Mouse (Mus musculus) spleen, adult 2 months (tissue): ENCODE measurements around the gene Slc5a5. TPM values are rescaled to one million over a fixed set of nuclear protein-coding genes. Genes with fewer than 3 reads are reported as not detected.

Experiments used
- DNase-seq, 2 experiments: peaks; one replicate each; pipeline versions ENCODE4 v3.0.0 to v3.0.0-alpha.2; 2012 to 2021; ENCODE audit warnings: low spot score in 2 of 2, low read depth in 1 of 2
- H3K27ac ChIP-seq: fragments of 200-500 bp; 2 replicates; pipeline ENCODE4 v1.5.1; 2012; ENCODE audit warnings: low read length, inconsistent platforms; ENCODE audit not compliant: insufficient read depth
- H3K27me3 ChIP-seq: fragments of 200-500 bp; 2 replicates; pipeline ENCODE4 v1.6.1; 2012; ENCODE audit warnings: mild to moderate bottlenecking, moderate library complexity, low read length, inconsistent platforms; ENCODE audit not compliant: control insufficient read depth, insufficient read depth
- H3K36me3 ChIP-seq: fragments of 200-500 bp; 2 replicates; pipeline ENCODE4 v1.6.1; 2012; ENCODE audit warnings: mild to moderate bottlenecking, low read length, inconsistent platforms; ENCODE audit not compliant: control insufficient read depth, insufficient read depth
- H3K4me1 ChIP-seq: fragments of 200-500 bp; 2 replicates; pipeline ENCODE4 v1.6.1; 2011; ENCODE audit warnings: inconsistent platforms; ENCODE audit not compliant: control insufficient read depth, insufficient read depth, insufficient read length
- H3K4me3 ChIP-seq: fragments of 200-500 bp; 2 replicates; pipeline ENCODE4 v1.5.1; 2011; ENCODE audit warnings: mild to moderate bottlenecking, inconsistent platforms; ENCODE audit not compliant: insufficient read depth, insufficient read length; ENCODE audit errors: extremely low read depth
- CTCF ChIP-seq: fragments of 200-500 bp; IDR thresholded peaks from 2 replicates; pipeline ENCODE4 v1.5.1; 2011; ENCODE audit warnings: mild to moderate bottlenecking, inconsistent platforms; ENCODE audit not compliant: insufficient read depth, insufficient read length, insufficient replicate concordance; ENCODE audit errors: extremely low read depth
- POLR2A ChIP-seq: fragments of 200-500 bp; IDR thresholded peaks from 2 replicates; pipeline ENCODE4 v1.6.1; 2011; ENCODE audit warnings: low read depth, low read length, inconsistent platforms
- WGBS: fragments of 180-500 bp; shearing (Covaris S2); methylation state at CpG from one replicate; pipeline ENCODE4 v1.1.7; 2018; 5-methylcytosine and 5-hydroxymethylcytosine counted together
- polyA plus RNA-seq: library from polyadenylated mRNA; depleted of rRNA; stranded (reverse); fragments of >200 nt; gene quantifications from 2 replicates; pipeline ENCODE4 v1.2.3, GENCODE M21; 2012

The Slc5a5 gene
- polyA plus RNA-seq, 1 experiment, result 1.0 TPM

- no peak for DNase-seq
- no peak for TF ChIP-seq CTCF
- TF ChIP-seq POLR2A, result no peak
- Histone ChIP-seq H3K27me3 (no peaks in the 10 kb centered on the region), H3K4me1 (peaks cover 2% of the 10 kb centered on the region; the same call in 1 of the 2 replicates), H3K4me3 (no peak overlapping the region), H3K36me3 (no peaks in the 10 kb centered on the region), H3K27ac (no peak overlapping the region)
- WGBS, result 49% methylated on average over 11 of the region's 11 CpGs
These were observed 12.0 kb downstream of the Slc5a5 start for GRCm38 (mm10) chr8:70880546-70880945.

DNA sequence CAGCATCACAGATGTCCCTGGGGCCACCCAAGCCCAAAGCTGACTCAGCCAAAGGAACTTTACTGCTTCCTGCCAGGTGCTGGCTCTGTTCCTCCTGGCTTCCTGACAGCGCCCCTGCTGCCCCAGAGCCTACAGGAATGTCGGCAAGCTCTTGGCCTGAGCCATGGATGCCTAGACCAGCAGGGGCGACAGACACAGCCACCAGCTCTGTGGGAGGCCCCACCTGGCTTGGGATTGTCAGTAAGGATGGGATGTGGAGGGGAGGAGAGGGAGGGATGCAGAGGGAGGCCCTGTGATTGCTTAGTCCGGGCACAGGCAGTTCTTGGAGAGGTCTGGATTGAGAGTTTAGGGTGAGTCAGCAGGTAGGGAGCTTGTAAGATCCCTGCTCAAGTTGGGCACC, 12.4 kb downstream of the Slc5a5 start:
- H3K36me3 ChIP-seq, result no peaks in the 10 kb centered on the region
- H3K27me3 ChIP-seq, result no peaks in the 10 kb centered on the region
- no peak for DNase-seq
- no peak overlapping the region for H3K4me3 ChIP-seq
- H3K27ac ChIP-seq, result no peak overlapping the region
- 11% methylated on average over 4 of the region's 4 CpGs for WGBS
- 0 out of 2 replicates have a peak, but pooled peaks cover 2% of the 10 kb centered on the region for H3K4me1 ChIP-seq
- no peak for TF ChIP-seq CTCF
- no peak for TF ChIP-seq POLR2A

DNA sequence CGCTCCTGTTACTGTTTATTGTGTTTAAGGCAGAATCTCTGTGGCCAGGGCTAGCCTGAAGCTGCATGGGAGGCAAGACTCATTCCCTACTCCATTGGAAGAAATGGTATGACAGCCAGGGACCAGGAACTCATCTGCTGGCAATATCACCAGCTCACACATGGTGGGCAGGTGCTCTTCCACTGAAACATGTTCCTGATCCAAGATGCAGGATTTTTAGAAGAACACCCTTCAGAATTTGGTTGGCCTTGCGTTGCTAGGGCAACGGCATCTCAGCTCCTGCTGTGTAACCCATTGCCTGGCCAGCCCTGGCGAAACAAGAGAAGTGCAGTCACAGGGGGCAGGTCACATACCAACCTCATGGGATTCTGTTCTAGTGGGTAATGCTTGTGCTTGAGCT, 13.1 kb downstream of the Slc5a5 start:
- WGBS, result 74% methylated on average over 4 of the region's 4 CpGs
- Histone ChIP-seq H3K27ac (no peak overlapping the region), H3K27me3 (no peaks in the 10 kb centered on the region), H3K36me3 (no peaks in the 10 kb centered on the region), H3K4me1 (no peaks in the 10 kb centered on the region), H3K4me3 (no peak overlapping the region)
- DNase-seq, result no peak
- TF ChIP-seq CTCF (no peak), POLR2A (no peak)

DNA sequence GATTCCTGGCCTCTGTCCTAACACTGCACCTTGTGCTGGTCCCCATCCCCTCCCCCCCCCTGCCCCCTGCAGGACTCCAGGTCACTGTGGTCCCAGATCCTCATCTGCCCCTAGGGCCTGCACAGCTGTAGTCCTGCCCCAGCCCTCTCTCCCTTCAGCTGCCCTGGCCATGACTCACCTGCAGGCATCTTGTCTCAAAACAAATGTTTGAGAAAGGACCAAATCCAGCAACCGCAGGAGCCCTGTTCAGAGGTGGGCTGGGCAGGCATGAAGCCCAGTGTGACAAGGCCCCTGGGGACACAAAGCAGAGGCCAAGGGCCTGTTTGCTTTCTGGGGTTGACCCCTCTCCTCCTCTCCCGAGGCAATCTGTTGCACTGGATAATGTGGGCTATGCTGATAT, 14.4 kb downstream of the Slc5a5 start:
- H3K4me1 ChIP-seq, result no peaks in the 10 kb centered on the region
- H3K4me3 ChIP-seq, result no peak overlapping the region
- H3K27me3 ChIP-seq, result no peaks in the 10 kb centered on the region
- H3K27ac ChIP-seq, result no peak overlapping the region
- TF ChIP-seq POLR2A (no peak), CTCF (no peak)
- H3K36me3 ChIP-seq, result no peaks in the 10 kb centered on the region
- 90% methylated on average over 2 of the region's 2 CpGs for WGBS
- no peak for DNase-seq

DNA sequence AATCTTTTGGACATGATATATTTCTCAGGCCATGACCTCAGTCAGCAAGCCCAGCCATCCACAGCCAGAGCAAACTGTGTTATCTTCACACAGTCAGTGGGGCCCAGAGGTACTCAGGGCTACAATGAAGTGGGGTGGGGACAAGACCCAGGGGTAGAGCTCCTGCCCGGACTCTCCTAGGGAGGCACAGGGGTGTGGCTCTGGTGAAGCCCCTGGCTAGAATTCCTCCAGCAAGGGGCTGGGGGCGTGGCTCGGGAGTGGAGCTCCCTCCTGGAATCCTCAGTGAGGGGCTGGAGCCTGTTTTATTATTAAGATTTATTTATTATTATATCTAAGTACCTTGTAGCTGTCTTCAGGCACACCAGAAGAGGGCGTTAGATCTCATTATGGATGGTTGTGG, 16.2 kb downstream of the Slc5a5 start:
- Histone ChIP-seq H3K27ac (no peak overlapping the region), H3K27me3 (no peaks in the 10 kb centered on the region), H3K4me1 (no peaks in the 10 kb centered on the region), H3K36me3 (no peaks in the 10 kb centered on the region), H3K4me3 (no peak overlapping the region)
- 84% methylated on average over 4 of the region's 4 CpGs for WGBS
- no peak for DNase-seq
- TF ChIP-seq CTCF, result no peak
- TF ChIP-seq POLR2A, result no peak

DNA sequence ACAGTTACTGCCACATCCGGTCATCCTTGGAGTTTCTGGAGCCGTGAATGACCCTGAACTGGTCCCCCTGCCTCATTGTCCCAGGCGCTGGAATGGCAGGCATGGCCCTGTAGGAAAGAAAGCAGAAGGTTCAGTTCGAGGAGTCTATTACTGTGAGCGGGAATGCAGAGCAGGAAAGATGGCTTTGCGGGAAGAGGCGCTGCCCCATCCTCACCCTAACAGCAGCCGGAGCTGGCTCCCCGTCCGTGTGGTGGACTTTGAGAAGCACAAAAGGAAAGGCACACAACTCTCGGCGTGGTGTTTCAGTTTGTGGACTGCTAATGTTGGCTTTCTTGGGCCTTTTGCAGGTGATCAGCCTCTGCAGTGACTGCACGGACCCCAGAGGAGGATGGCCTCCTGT, 18.1 kb downstream of the Slc5a5 start:
- no peak for DNase-seq
- H3K27me3 ChIP-seq, result no peaks in the 10 kb centered on the region
- TF ChIP-seq CTCF (no peak), POLR2A (no peak)
- 94% methylated on average over 13 of the region's 13 CpGs for whole genome bisulfite sequencing
- H3K4me3 ChIP-seq, result no peak overlapping the region
- H3K4me1 ChIP-seq, result no peaks in the 10 kb centered on the region
- no peaks in the 10 kb centered on the region for H3K36me3 ChIP-seq
- H3K27ac ChIP-seq, result no peak overlapping the region

DNA sequence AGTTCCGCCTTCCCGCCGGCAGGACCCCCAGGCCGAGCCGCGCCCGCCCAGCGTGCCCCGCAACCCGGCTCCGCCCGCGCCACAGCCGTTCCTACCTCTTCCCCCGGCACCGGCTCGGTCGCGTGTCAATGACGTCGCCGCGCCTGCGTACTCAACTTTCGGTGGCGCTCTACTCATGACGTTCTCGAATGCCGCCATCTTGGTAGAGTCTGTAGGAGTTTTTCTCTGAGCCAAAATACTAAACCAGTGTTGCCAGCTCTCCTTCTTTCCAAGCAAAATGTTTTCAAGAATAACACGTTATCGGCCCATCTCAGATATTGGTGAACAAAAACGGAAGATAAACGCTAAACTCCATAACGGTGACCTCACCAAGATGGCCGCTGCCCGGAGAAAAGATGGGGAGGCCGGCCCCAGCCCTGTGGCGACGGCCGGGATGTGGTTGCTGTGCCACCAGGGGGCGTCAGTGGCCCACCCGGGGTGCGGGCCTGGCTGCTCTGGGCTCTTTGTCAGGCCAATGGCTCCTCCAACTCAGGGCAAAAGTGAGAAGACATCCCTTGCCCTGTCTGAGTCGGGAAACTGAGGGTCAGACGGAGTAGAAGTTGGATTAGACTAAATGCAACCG, 19.1 kb downstream of the Slc5a5 start, which contains the start of gene Ccdc124:
Ccdc124 (minus strand) TSS at position 572 of the 622 bp plus-strand sequence.
- 2% methylated on average over 43 of the region's 46 CpGs for WGBS
- H3K27me3 ChIP-seq, result no peaks in the 10 kb centered on the region
- no peaks in the 10 kb centered on the region for H3K36me3 ChIP-seq
- peak within 1 kb of the TSS; percentile 75 for H3K4me3 ChIP-seq
- peak; percentile 89 to 91 for DNase-seq
- TF ChIP-seq POLR2A (peak; percentile 22), CTCF (peak; percentile 95)
- peak within 1 kb of the TSS; percentile 69 for H3K27ac ChIP-seq
- peaks cover 6% of the 10 kb centered on the region for H3K4me1 ChIP-seq
